Mouse (Mus musculus): ENCODE measurements around the gene Hsd3b4. TPM values are rescaled to one million over a fixed set of nuclear protein-coding genes. Genes with fewer than 3 reads are reported as not detected.

Hsd3b4 gene
- polyA plus RNA-seq (2012; rRNA removed; ENCODE audit: low replicate concordance) = 0.09 TPM in 1 of 2 replicates, not detected in the other

GRCm38 (mm10) chr3:98510414-98510813 is at the start of gene Hsd3b4:
TSS of gene Hsd3b4 (minus strand) at chr3:98510514.

GRCm38 (mm10) chr3:98457026-98457425 is 53.3 kb downstream of the Hsd3b4 start, which contains the start of gene Gm4450:
TSS of gene Gm4450 (minus strand) at chr3:98457126.

Other genes starting within 250 kb of the Hsd3b4 start
- 18.0 and 19.2 TPM in 2 replicates for gene Hmgcs2, start 230.1 kb downstream of the Hsd3b4 start, polyA plus RNA-seq (2012; rRNA removed; ENCODE audit: low replicate concordance)
- 123 and 142 TPM in 2 replicates for gene Phgdh, start 170.5 kb downstream of the Hsd3b4 start, polyA plus RNA-seq (2012; rRNA removed; ENCODE audit: low replicate concordance)
- gene Zfp697, start 128.1 kb downstream of the Hsd3b4 start, polyA plus RNA-seq (2012; rRNA removed; ENCODE audit: low replicate concordance) = 2.9 and 5.3 TPM in 2 replicates
- gene Gm4450, start 53.4 kb downstream of the Hsd3b4 start, polyA plus RNA-seq (2012; rRNA removed; ENCODE audit: low replicate concordance) = not detected in 2 replicates
- gene Gm10681, start 78.3 kb upstream of the Hsd3b4 start, polyA plus RNA-seq (2012; rRNA removed; ENCODE audit: low replicate concordance) = 0.09 TPM in 1 of 2 replicates, not detected in the other
- gene Hsd3b5, start 119.7 kb upstream of the Hsd3b4 start, polyA plus RNA-seq (2012; rRNA removed; ENCODE audit: low replicate concordance) = 0.50 TPM in 1 of 2 replicates, not detected in the other
- gene Hsd3b2, start 214.0 kb upstream of the Hsd3b4 start, polyA plus RNA-seq (2012; rRNA removed; ENCODE audit: low replicate concordance) = 0.11 TPM in 1 of 2 replicates, not detected in the other